In the genomic region with DNA sequence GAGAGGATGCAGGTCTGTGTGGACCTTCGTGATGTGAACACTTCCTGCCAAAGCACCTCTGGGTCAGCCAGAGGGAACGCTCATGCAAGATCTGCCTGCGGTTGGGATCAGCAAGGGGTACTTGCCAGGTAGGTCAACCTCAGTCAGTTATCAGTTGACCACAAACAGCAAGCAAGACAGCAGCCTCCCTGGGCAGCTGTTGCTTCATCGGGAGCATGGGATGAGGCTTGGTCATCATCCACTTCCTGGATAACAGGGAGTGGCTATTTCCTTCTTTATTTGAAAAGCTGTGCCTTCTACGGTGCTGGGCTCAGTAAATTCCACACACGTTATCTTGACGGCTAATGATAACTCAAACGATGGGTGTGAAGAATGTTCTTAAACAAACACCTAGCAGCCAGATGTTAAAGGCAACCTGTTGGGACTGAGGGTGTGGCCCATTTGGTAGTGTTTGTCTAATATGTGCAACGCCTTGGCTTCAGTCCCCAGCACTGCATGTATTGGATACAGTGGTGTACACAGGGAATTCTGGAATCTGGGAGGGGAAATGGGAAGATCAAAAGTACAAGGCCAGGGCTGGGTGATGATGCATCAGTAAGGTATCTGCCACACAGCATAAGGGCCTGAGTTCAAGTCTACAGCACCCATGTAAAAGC, we compare ENCODE assay signal across 16 mouse cellular contexts. TPM values are rescaled to one million over a fixed set of nuclear protein-coding genes. Genes with fewer than 3 reads are reported as not detected.
DNase-seq lines count a peak whose midpoint lies in the region; ATAC-seq and TF ChIP-seq lines count a peak whose summit lies in the region.
"Had no signal": no experiment of that assay in that cellular context is flagged by ENCODE, and none has a peak within 500 bp of the region (broad histone marks: within the 10 kb centered on the region; RNA-seq: fewer than 3 reads in every experiment).

No protein-coding gene starts in this region.

- no peaks in the 10 kb centered on the region for H3K79me2 ChIP-seq in macrophage (ENCODE audit: inconsistent target)

- no peak for TF ChIP-seq CTCF in cerebellum, adult 2 months (IDR thresholded peaks at IDR 0.05; ENCODE audit: borderline replicate concordance, insufficient read depth, low read depth, low read length)

- H3K27ac ChIP-seq in kidney, embryonic 16.5 days (ENCODE audit: low read length) = 0 out of 2 replicates have a peak overlapping the region, but pooled peaks have one; percentile 26
- peak overlapping the region; percentile 35 for H3K27ac ChIP-seq in macrophage
- H3K27ac ChIP-seq in cerebellum, adult 2 months (ENCODE audit: insufficient read depth, low read length) = no peak overlapping the region
- H3K27ac ChIP-seq: forebrain, embryonic 13.5 days; hindbrain, embryonic 13.5 days; limb, embryonic 15.5 days; neural tube, embryonic 12.5 days had no signal

- no peaks in the 10 kb centered on the region for H3K36me3 ChIP-seq in kidney, embryonic 16.5 days (ENCODE audit: insufficient read depth, low read length)
- no peaks in the 10 kb centered on the region for H3K36me3 ChIP-seq in macrophage (ENCODE audit: inconsistent target)
- H3K36me3 ChIP-seq: hindbrain, embryonic 13.5 days; limb, embryonic 15.5 days; neural tube, embryonic 12.5 days had no signal

- no peak overlapping the region for H3K9ac ChIP-seq in kidney, embryonic 16.5 days (replicated peaks; ENCODE audit: low read length)
- H3K9ac ChIP-seq: forebrain, embryonic 13.5 days; hindbrain, embryonic 13.5 days; limb, embryonic 15.5 days; neural tube, embryonic 12.5 days had no signal

- WGBS in kidney, embryonic 16.5 days = 65% methylated on average over 9 of the region's 9 CpGs
- 23% methylated on average over 9 of the region's 9 CpGs for WGBS in macrophage (ENCODE audit: missing documents)
- 87% methylated on average over 9 of the region's 9 CpGs for WGBS in cerebellum, adult 2 months

- ATAC-seq in kidney, embryonic 16.5 days (ENCODE audit: low FRiP score, low TSS enrichment) = no peak
- ATAC-seq: forebrain, embryonic 13.5 days had no signal

- peaks cover 3% of the 10 kb centered on the region; the same call in 1 of the 2 replicates for H3K4me1 ChIP-seq in kidney, embryonic 16.5 days (ENCODE audit: insufficient read depth, low read length)
- no peaks in the 10 kb centered on the region for H3K4me1 ChIP-seq in cerebellum, adult 2 months (ENCODE audit: control insufficient read depth, insufficient read depth, low read length)
- H3K4me1 ChIP-seq: forebrain, embryonic 13.5 days; hindbrain, embryonic 13.5 days; neural tube, embryonic 12.5 days had no signal

- TF ChIP-seq POLR2A in cerebellum, adult 2 months (IDR thresholded peaks at IDR 0.05; ENCODE audit: borderline replicate concordance, insufficient read depth, low read length) = no peak

- 0 out of 2 replicates have a peak, but pooled peaks cover 2% of the 10 kb centered on the region for H3K9me3 ChIP-seq in kidney, embryonic 16.5 days (ENCODE audit: low read length)
- H3K9me3 ChIP-seq: forebrain, embryonic 13.5 days; hindbrain, embryonic 13.5 days; limb, embryonic 15.5 days; neural tube, embryonic 12.5 days had no signal

- H3K27me3 ChIP-seq in kidney, embryonic 16.5 days (ENCODE audit: insufficient read depth, low read length) = no peaks in the 10 kb centered on the region
- H3K27me3 ChIP-seq in cerebellum, adult 2 months (ENCODE audit: control insufficient read depth, insufficient read depth, low read length) = no peaks in the 10 kb centered on the region
- H3K27me3 ChIP-seq: forebrain, embryonic 13.5 days; hindbrain, embryonic 13.5 days; limb, embryonic 15.5 days; neural tube, embryonic 12.5 days had no signal

- no peak for DNase-seq in kidney, adult 11 months
- DNase-seq in urinary bladder, postnatal 14 days (ENCODE audit: low spot score) = peak; percentile 5
- DNase-seq in urinary bladder, postnatal 10 days (ENCODE audit: low spot score) = no peak
- DNase-seq in adrenal gland, postnatal 36 days = no peak
- DNase-seq in cerebellum, adult 2 months = no peak
- DNase-seq: B cell, adult 2 months; cerebellum, adult 18-20 months; kidney, adult 9 months; right cerebral cortex, postnatal 4 days; thymus, postnatal 14 days had no signal

- H3K4me2 ChIP-seq in kidney, embryonic 16.5 days (replicated peaks; ENCODE audit: low read depth, low read length) = no peak overlapping the region
- H3K4me2 ChIP-seq: forebrain, embryonic 13.5 days; hindbrain, embryonic 13.5 days; limb, embryonic 15.5 days; neural tube, embryonic 12.5 days had no signal

- no peak overlapping the region for H3K4me3 ChIP-seq in kidney, embryonic 16.5 days (ENCODE audit: low read length)
- no peak overlapping the region for H3K4me3 ChIP-seq in macrophage (ENCODE audit: inconsistent target)
- no peak overlapping the region for H3K4me3 ChIP-seq in cerebellum, adult 2 months (replicated peaks; ENCODE audit: insufficient read depth, low read depth, low read length)
- H3K4me3 ChIP-seq: forebrain, embryonic 13.5 days; hindbrain, embryonic 13.5 days; limb, embryonic 15.5 days; neural tube, embryonic 12.5 days had no signal

RNA-seq across cellular contexts. Expression of a gene that starts 40.7 kb away (rescaled TPM):
- 45.9 and 46.7 TPM in 2 replicates for polyA plus RNA-seq in kidney, embryonic 16.5 days (2015; fragmentation: Nextera tagmentation; extraction: Ambion mirVana)
- total RNA-seq in macrophage (2018; cell fraction: chromatin; rRNA removed) = 10 to 100 TPM; 18.1 to 65.3 (median 33.0) TPM
- 10 to 100 TPM; 27.9 to 60.3 (median 47.2) TPM for total RNA-seq in macrophage (2018; cell fraction: cytosol; rRNA removed)
- total RNA-seq in macrophage (2018; cell fraction: nucleus; rRNA removed) = 10 to 100 TPM; 26.4 to 83.5 (median 45.0) TPM
- 35.2 to 56.7 TPM (median 41.6 TPM) in 3 replicates for polyA plus RNA-seq in macrophage (2018)
- 10 to 100 TPM; 73.2 to 75.3 TPM for total RNA-seq in adrenal gland, postnatal 36 days (2021)
- polyA plus RNA-seq in cerebellum, adult 2 months (2012; rRNA removed) = 93.3 and 105 TPM in 2 replicates
